Mouse (Mus musculus): ENCODE data around the gene Bank1. TPM values are rescaled to one million over a fixed set of nuclear protein-coding genes. Genes with fewer than 3 reads are reported as not detected.

The Bank1 gene
- polyA plus RNA-seq, 1 experiment: 1.4 TPM

DNA sequence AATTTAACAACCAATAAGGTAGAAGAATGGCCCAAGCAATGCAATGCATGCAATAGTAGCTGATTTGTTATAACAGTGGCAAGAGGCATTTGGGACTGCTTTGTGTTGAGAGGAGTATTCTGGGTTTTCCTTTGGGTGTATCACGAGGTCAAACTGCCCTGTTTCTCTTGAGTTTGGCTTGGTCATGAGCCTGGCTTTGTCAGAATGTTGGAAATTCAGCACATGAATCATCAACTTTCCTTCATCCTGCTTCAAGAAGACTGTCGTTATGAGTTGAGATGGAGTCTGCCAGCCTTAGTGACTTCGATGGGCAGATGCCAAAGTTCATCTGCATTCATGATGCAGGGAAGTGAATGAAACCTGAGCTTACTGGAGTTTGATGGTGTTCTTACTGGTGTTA, 175.0 kb downstream of the Bank1 start:
- no peak for DNase-seq
- TF ChIP-seq POLR2A (IDR thresholded peaks at IDR 0.05; ENCODE audit: control insufficient read depth, extremely low read depth, insufficient read depth, low read length, poor library complexity) (no peak), CTCF (IDR thresholded peaks at IDR 0.05; ENCODE audit: borderline replicate concordance, control insufficient read depth, extremely low read depth, insufficient read depth, low read length, poor library complexity) (no peak)
- WGBS: 87% methylated on average over 3 of the region's 3 CpGs
- Histone ChIP-seq H3K27me3 (ENCODE audit: control insufficient read depth, insufficient read depth, low read length) (no peaks in the 10 kb centered on the region), H3K36me3 (ENCODE audit: control insufficient read depth, insufficient read depth, low read length) (no peaks in the 10 kb centered on the region), H3K4me1 (replicated peaks; ENCODE audit: control insufficient read depth, insufficient read depth, low read length) (no peaks in the 10 kb centered on the region), H3K4me3 (ENCODE audit: control insufficient read depth, insufficient read depth, low read length) (no peak overlapping the region), H3K27ac (ENCODE audit: control insufficient read depth, insufficient read depth, low read length) (no peak overlapping the region)

- WGBS: 92% methylated on average over 2 of the region's 2 CpGs
- Histone ChIP-seq H3K4me1 (replicated peaks; ENCODE audit: control insufficient read depth, insufficient read depth, low read length) (no peaks in the 10 kb centered on the region), H3K27me3 (ENCODE audit: control insufficient read depth, insufficient read depth, low read length) (no peaks in the 10 kb centered on the region), H3K36me3 (ENCODE audit: control insufficient read depth, insufficient read depth, low read length) (no peaks in the 10 kb centered on the region), H3K27ac (ENCODE audit: control insufficient read depth, insufficient read depth, low read length) (no peak overlapping the region), H3K4me3 (ENCODE audit: control insufficient read depth, insufficient read depth, low read length) (no peak overlapping the region)
- DNase-seq: no peak
- TF ChIP-seq POLR2A (IDR thresholded peaks at IDR 0.05; ENCODE audit: control insufficient read depth, extremely low read depth, insufficient read depth, low read length, poor library complexity) (no peak), CTCF (IDR thresholded peaks at IDR 0.05; ENCODE audit: borderline replicate concordance, control insufficient read depth, extremely low read depth, insufficient read depth, low read length, poor library complexity) (no peak)
These were observed 178.7 kb downstream of the Bank1 start for GRCm38 (mm10) chr3:136147166-136147565.

DNA sequence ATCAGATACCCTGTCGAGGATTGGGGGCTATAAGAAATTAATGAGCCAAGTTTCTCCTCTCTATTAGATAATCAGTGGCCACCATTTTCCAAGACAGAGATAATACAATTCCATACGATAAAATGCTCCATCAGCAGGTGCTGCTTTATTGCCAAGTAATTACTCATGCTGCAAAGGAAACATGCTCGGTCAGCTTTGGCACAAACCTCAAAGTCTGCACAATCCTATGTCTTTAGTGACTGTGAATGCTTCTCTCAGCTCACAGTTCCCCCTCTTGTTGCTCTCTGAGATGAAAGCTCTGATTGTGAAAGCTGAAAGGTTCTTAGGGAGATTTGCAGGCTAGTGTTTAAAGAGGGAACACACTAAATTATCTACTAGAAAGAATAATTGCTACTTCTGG, 193.9 kb downstream of the Bank1 start:
- DNase-seq: no peak
- Histone ChIP-seq H3K4me1 (replicated peaks; ENCODE audit: control insufficient read depth, insufficient read depth, low read length) (no peaks in the 10 kb centered on the region), H3K27ac (ENCODE audit: control insufficient read depth, insufficient read depth, low read length) (no peak overlapping the region)

GRCm38 (mm10) chr3:136115478-136116215, 210.2 kb downstream of the Bank1 start:
- Histone ChIP-seq H3K36me3 (ENCODE audit: control insufficient read depth, insufficient read depth, low read length) (no peaks in the 10 kb centered on the region), H3K4me1 (replicated peaks; ENCODE audit: control insufficient read depth, insufficient read depth, low read length) (no peaks in the 10 kb centered on the region), H3K27ac (ENCODE audit: control insufficient read depth, insufficient read depth, low read length) (no peak overlapping the region), H3K27me3 (ENCODE audit: control insufficient read depth, insufficient read depth, low read length) (no peaks in the 10 kb centered on the region), H3K4me3 (ENCODE audit: control insufficient read depth, insufficient read depth, low read length) (no peak overlapping the region)
- TF ChIP-seq POLR2A (IDR thresholded peaks at IDR 0.05; ENCODE audit: control insufficient read depth, extremely low read depth, insufficient read depth, low read length, poor library complexity) (no peak), CTCF (IDR thresholded peaks at IDR 0.05; ENCODE audit: borderline replicate concordance, control insufficient read depth, extremely low read depth, insufficient read depth, low read length, poor library complexity) (no peak)
- no peak for DNase-seq
- 95% methylated on average over 5 of the region's 5 CpGs for WGBS

More for the DNA sequence above, 193.9 kb downstream of the Bank1 start:
- Histone ChIP-seq H3K36me3 (ENCODE audit: control insufficient read depth, insufficient read depth, low read length) (no peaks in the 10 kb centered on the region), H3K4me3 (ENCODE audit: control insufficient read depth, insufficient read depth, low read length) (no peak overlapping the region), H3K27me3 (ENCODE audit: control insufficient read depth, insufficient read depth, low read length) (no peaks in the 10 kb centered on the region)
- TF ChIP-seq POLR2A (IDR thresholded peaks at IDR 0.05; ENCODE audit: control insufficient read depth, extremely low read depth, insufficient read depth, low read length, poor library complexity) (no peak), CTCF (IDR thresholded peaks at IDR 0.05; ENCODE audit: borderline replicate concordance, control insufficient read depth, extremely low read depth, insufficient read depth, low read length, poor library complexity) (no peak)
- WGBS: 86% methylated on average over 3 of the region's 3 CpGs

- H3K27me3 ChIP-seq (ENCODE audit: control insufficient read depth, insufficient read depth, low read length): no peaks in the 10 kb centered on the region
- H3K27ac ChIP-seq (ENCODE audit: control insufficient read depth, insufficient read depth, low read length): no peak overlapping the region
- DNase-seq: no peak
- WGBS: 97% methylated on average over 6 of the region's 6 CpGs
- no peaks in the 10 kb centered on the region for H3K36me3 ChIP-seq (ENCODE audit: control insufficient read depth, insufficient read depth, low read length)
- no peak overlapping the region for H3K4me3 ChIP-seq (ENCODE audit: control insufficient read depth, insufficient read depth, low read length)
- no peaks in the 10 kb centered on the region for H3K4me1 ChIP-seq (replicated peaks; ENCODE audit: control insufficient read depth, insufficient read depth, low read length)
- TF ChIP-seq CTCF (IDR thresholded peaks at IDR 0.05; ENCODE audit: borderline replicate concordance, control insufficient read depth, extremely low read depth, insufficient read depth, low read length, poor library complexity) (no peak), POLR2A (IDR thresholded peaks at IDR 0.05; ENCODE audit: control insufficient read depth, extremely low read depth, insufficient read depth, low read length, poor library complexity) (no peak)
These were observed 216.3 kb downstream of the Bank1 start for GRCm38 (mm10) chr3:136109411-136110139.

- WGBS: 19% methylated on average over 1 of the region's 1 CpGs
- DNase-seq: no peak
- H3K36me3 ChIP-seq (ENCODE audit: control insufficient read depth, insufficient read depth, low read length): no peaks in the 10 kb centered on the region
These were observed 219.4 kb downstream of the Bank1 start for GRCm38 (mm10) chr3:136106452-136106851.

More at GRCm38 (mm10) chr3:136106452-136106851, 219.4 kb downstream of the Bank1 start:
- no peak overlapping the region for H3K4me3 ChIP-seq (ENCODE audit: control insufficient read depth, insufficient read depth, low read length)
- TF ChIP-seq POLR2A (IDR thresholded peaks at IDR 0.05; ENCODE audit: control insufficient read depth, extremely low read depth, insufficient read depth, low read length, poor library complexity): no peak
- TF ChIP-seq CTCF (IDR thresholded peaks at IDR 0.05; ENCODE audit: borderline replicate concordance, control insufficient read depth, extremely low read depth, insufficient read depth, low read length, poor library complexity): no peak
- no peak overlapping the region for H3K27ac ChIP-seq (ENCODE audit: control insufficient read depth, insufficient read depth, low read length)
- no peaks in the 10 kb centered on the region for H3K27me3 ChIP-seq (ENCODE audit: control insufficient read depth, insufficient read depth, low read length)
- no peaks in the 10 kb centered on the region for H3K4me1 ChIP-seq (replicated peaks; ENCODE audit: control insufficient read depth, insufficient read depth, low read length)
